Mouse (Mus musculus): ENCODE results near the gene Pcsk4.

GRCm38 (mm10) chr10:80341491-80342304, 12.4 kb upstream of the Pcsk4 start:
- TF ChIP-seq CTCF (IDR thresholded peaks at IDR 0.05; ENCODE audit: insufficient read depth, low read depth, low read length) (no peak), POLR2A (IDR thresholded peaks at IDR 0.05; ENCODE audit: insufficient read depth, low read depth, low read length) (no peak)
